Mouse (Mus musculus): Measurements from ENCODE around the gene Rasa3.
A peak's percentile ranks its signal among the peaks of the same experiment; 100 is the strongest.

The Rasa3 gene

DNA sequence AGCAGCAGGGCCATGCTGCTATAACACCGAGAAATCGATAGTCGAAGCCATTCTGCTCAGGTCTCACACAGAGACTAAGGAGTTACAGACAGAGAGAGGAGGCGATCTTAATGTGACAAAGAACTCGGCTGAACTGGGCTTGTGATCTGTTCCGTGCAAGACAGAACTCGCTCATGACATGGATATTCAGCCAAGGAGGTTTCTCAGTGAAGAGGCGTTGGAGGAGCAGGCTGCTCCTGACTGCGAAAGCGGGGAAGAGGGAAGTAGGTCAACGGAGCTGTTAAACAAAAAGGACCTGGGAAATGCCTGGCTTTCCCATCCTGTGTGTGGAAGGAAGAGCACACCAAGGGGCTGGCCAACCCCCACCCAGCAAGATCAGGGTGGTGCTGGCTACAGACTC, 105.4 kb downstream of the Rasa3 start:
- no peak for DNase-seq (ENCODE audit: extremely low read depth, insufficient read length, low spot score)

DNA sequence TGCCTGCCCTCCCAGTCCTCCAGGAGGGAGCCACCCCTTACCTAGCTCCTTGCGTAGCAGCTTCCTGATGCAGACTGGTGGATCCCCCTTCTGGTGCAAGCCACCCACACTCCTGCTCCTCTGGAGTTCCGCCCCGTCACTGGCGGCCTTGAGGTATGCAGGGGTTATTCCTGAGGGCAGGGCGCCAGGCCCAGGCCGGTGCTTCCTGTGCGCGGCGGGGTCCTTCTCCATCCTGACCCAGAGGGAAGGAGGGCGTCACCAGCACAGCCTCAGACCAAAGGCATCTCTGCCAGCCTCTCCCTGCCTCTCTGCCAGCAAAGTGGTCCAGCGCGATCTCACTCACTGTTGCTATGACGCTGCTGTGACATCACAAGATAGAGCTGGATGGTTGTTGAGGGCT, 115.3 kb downstream of the Rasa3 start, which contains the start of gene 1700029H14Rik:
Gene 1700029H14Rik (minus strand): TSS at position 344 of the 400 bp plus-strand sequence.
- DNase-seq (ENCODE audit: extremely low read depth, insufficient read length, low spot score): no peak

- DNase-seq (ENCODE audit: extremely low read depth, insufficient read length, low spot score): no peak
Observed at GRCm38 (mm10) chr8:13557526-13557925, 119.9 kb downstream of the Rasa3 start.

DNA sequence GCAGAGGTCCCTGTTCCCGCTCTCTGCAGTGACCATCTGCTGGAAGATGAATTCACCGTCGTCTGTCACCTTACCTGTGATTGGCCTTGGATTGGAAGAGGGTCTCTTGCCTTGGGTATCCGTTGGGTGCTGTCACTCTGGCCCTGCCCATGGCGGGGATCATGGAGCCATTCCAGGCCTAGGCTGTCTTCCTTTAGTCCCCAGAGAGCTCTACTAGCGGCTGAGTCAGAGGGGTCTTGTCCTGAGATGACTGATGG, 125.9 kb downstream of the Rasa3 start:
- no peak for DNase-seq (ENCODE audit: extremely low read depth, insufficient read length, low spot score)

GRCm38 (mm10) chr8:13550718-13551573, 126.5 kb downstream of the Rasa3 start:
- DNase-seq (ENCODE audit: extremely low read depth, insufficient read length, low spot score): peak; percentile 48

- DNase-seq (ENCODE audit: extremely low read depth, insufficient read length, low spot score): peak; percentile 74
Observed at GRCm38 (mm10) chr8:13548831-13549230, 128.6 kb downstream of the Rasa3 start.

GRCm38 (mm10) chr8:13548235-13548634, 129.2 kb downstream of the Rasa3 start:
- DNase-seq (ENCODE audit: extremely low read depth, insufficient read length, low spot score): no peak

GRCm38 (mm10) chr8:13546421-13546820, 131.0 kb downstream of the Rasa3 start:
- DNase-seq (ENCODE audit: extremely low read depth, insufficient read length, low spot score): no peak

- DNase-seq (ENCODE audit: extremely low read depth, insufficient read length, low spot score): no peak
Observed at GRCm38 (mm10) chr8:13541526-13541925, 135.9 kb downstream of the Rasa3 start.

DNA sequence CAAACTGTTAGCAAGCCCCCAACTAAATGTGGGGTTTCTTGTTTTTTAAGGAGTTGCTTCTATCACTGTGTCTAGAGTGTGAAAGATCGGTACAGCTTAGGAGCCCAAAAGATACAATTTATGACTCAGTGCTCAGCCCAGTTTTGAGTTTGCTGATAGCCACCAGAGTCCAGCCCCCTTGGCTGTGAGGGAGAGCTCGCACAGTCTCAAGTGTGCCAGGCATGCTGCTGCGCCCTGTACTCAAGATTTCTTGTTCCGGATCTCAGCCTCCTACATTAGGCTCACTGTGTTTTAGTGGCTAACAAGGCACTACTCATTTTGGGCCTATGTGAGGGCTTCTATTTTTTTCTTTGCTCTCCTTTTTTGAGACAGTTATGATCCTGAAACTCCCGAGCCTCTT, 137.3 kb downstream of the Rasa3 start:
- DNase-seq (ENCODE audit: extremely low read depth, insufficient read length, low spot score): no peak

DNA sequence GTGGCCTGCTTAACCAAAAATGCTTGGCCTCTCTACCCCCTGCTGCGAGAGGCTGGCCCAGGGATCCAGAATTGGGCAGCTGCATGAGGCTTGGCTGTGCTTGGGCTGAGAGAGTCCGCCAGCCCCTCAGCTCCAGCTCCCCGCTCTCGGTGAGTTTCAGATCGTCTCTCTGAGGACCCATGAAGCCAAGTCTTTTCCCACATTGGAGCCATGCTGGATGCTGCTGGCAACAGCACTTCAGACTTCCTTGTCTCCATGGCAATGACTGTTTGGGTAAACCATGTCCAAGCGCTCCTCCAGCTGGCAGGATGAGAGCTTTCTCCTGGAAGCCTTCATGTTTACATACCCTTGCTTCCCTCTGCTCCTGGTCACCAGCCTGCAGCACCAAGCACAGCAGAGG, 138.6 kb downstream of the Rasa3 start:
- DNase-seq (ENCODE audit: extremely low read depth, insufficient read length, low spot score): peak; percentile 65

DNA sequence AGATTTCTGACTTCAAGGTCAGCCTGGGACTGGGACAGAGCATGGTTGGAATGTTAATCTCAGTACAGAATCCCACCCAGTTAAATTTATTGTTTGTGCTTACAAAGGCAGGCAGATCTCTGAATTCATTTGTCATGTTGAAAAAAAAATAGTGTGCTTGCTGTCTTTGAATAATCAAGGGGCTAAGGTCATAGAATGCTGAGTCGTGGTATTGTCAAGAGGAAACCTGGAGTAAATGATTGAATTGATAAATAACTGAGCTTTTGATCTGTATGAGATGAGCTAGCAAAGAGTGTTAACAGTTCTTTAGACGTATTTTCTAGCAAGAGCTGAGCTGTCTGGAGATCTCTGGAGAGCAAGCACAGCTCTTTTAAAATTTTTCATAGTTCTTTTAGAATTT, 140.3 kb downstream of the Rasa3 start:
- no peak for DNase-seq (ENCODE audit: extremely low read depth, insufficient read length, low spot score)

DNA sequence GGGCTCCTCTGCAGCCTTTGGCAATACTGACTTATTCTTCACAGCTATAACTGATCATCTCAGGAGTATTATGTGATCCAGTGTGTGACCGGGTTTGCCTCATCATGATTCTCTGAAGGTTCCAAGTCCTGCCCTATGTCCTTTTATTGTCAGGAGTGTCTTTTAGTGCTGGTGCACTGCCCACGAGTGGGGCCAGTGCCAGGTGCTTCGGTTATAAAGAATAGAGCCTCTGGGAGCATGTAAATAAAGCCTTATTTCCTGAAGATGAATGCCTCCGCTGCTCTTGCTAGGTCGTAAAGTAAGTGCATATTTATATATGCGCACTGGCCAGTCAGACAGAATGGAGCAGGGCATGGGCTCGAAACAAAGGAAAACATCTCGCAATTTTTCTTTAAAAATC, 144.3 kb downstream of the Rasa3 start:
- no peak for DNase-seq (ENCODE audit: extremely low read depth, insufficient read length, low spot score)

DNA sequence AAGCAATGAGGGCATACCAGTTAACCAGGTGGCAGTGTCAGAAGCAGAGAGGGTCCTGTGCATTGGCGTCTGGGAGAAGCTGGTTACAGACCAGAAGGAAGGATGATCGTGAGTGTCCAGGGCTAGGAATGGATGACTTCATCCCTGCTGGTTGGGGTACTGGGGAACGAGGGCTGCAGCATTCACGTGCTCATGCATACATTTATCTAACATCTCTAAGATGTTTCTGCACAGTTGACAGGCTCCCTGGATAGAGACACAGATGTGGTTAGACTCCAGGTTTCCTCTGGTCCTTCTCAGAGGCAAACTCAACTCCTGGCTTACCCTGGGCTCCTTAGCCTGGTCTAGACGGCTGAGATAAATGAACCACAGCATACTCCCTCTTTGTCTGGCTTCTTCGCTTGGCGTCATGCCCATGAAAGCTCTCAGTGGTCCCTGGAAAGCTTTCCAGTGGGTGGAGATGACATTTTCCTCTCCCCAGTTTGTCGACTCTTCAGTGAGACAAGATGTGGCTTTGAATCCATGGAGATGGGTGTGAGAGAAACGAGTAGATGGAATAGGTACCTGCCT, 145.7 kb downstream of the Rasa3 start:
- DNase-seq (ENCODE audit: extremely low read depth, insufficient read length, low spot score): no peak

DNA sequence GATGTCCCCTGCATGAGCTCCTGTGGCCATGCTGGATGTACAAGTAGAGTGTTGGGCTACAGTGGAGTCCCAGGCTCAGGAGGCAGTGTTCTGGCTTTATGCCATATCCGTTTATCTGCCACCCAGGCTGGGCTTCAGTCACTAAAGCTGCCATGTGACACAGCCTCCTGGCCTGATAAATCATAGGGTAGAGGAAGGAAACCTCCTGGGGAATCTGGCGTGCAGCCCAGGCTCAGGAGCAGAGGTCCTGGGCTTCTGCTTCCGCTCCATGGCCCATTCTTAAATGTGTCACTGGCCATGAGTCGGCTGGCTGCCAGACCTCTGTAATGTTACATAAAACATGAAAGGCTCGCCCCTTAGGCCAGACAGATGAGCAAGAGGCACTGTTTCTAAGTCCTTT, 146.5 kb downstream of the Rasa3 start:
- peak; percentile 83 for DNase-seq (ENCODE audit: extremely low read depth, insufficient read length, low spot score)

GRCm38 (mm10) chr8:13530401-13530800, 147.0 kb downstream of the Rasa3 start:
- DNase-seq (ENCODE audit: extremely low read depth, insufficient read length, low spot score): no peak

DNA sequence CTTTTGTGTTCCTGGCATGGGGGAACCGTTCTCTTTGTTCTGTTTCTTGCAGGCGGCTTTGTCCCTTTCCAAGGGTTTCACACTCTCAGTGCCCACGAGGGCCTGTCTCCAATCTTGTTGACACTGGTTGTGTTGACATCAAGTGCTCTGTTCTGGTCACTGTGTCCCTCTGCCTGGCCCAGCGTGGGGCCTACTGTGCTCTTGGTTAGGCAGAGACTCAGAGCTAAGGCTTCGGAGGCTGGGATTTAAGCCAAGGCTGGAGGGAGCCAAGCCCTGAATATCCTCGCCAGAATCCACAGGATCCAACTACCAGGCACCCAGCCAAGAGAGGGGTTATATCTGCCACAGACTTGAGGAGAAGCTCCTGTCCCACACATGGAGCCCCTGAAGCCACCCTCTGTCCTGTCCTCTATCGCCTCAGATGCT, 147.5 kb downstream of the Rasa3 start:
- peak; percentile 74 for DNase-seq (ENCODE audit: extremely low read depth, insufficient read length, low spot score)

- peak; percentile 81 for DNase-seq (ENCODE audit: extremely low read depth, insufficient read length, low spot score)
Observed at GRCm38 (mm10) chr8:13529011-13529840, 148.2 kb downstream of the Rasa3 start.

DNA sequence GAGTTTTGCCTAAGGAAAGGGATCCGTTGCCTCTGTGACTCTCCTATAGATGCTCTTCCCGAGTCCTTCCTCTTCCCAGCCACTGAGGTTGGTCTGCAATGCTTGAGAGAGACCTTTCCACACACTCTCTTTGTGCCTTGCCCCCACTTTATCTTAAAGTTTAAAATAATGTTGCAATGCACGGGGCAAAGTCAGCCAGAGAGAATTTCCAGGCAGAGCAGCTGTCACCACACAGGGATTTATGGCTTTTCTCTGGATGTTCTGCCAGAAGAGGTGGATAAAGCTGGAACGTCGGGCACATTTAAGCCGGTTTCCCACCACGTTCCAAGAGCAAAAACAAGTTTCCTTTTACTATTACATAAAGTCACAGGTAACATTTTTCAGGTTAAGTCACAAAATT, 156.0 kb downstream of the Rasa3 start:
- DNase-seq (ENCODE audit: extremely low read depth, insufficient read length, low spot score): peak; percentile 49

- DNase-seq (ENCODE audit: extremely low read depth, insufficient read length, low spot score): no peak
Observed at GRCm38 (mm10) chr8:13520349-13520748, 157.1 kb downstream of the Rasa3 start.

GRCm38 (mm10) chr8:13519503-13519902, 157.9 kb downstream of the Rasa3 start:
- no peak for DNase-seq (ENCODE audit: extremely low read depth, insufficient read length, low spot score)

All from 3134 (cell line).